Mouse (Mus musculus): ENCODE measurements around the gene Snx7. TPM values are rescaled to one million over a fixed set of nuclear protein-coding genes. Genes with fewer than 3 reads are reported as not detected.

The Snx7 gene
- polyA plus RNA-seq, 1 experiment from 2014 or later: 47.9 TPM

Small RNA genes within 50 kb of the gene (microRNA-seq; reads per million reads assigned to microRNA genes)
- not detected for gene Gm24811

Measured in heart, embryonic 14.5 days (tissue).